Mouse (Mus musculus) liver, embryonic 12.5 days (tissue): ENCODE results near the gene Taf12. TPM values are rescaled to one million over a fixed set of nuclear protein-coding genes. Genes with fewer than 3 reads are reported as not detected.

Experiments used
- ATAC-seq: fragments of 200-750 bp; cut with Nextera tagmentation; 2 replicates; pipeline ENCODE4 v1.8.0; 2017; ENCODE audit warnings: moderate number of reproducible peaks, mild to moderate bottlenecking, moderate library complexity
- H3K27ac ChIP-seq: fragments of 300-500 bp; sonication (generic); 2 replicates; pipeline ENCODE4 v1.5.1; 2016; ENCODE audit warnings: mild to moderate bottlenecking
- H3K27me3 ChIP-seq: fragments of 300-500 bp; sonication (generic); replicated peaks from 2 replicates; pipeline ENCODE4 v1.6.1; 2016; ENCODE audit warnings: mild to moderate bottlenecking, moderate library complexity
- H3K36me3 ChIP-seq: fragments of 300-500 bp; sonication (generic); 2 replicates; pipeline ENCODE4 v1.6.1; 2016; ENCODE audit warnings: mild to moderate bottlenecking, moderate library complexity
- H3K4me1 ChIP-seq: fragments of 300-500 bp; sonication (generic); 2 replicates; pipeline ENCODE4 v1.6.1; 2016
- H3K4me2 ChIP-seq: fragments of 300-500 bp; sonication (generic); 2 replicates; pipeline ENCODE4 v1.6.1; 2016; ENCODE audit warnings: mild to moderate bottlenecking, moderate library complexity
- H3K4me3 ChIP-seq: fragments of 300-500 bp; sonication (generic); 2 replicates; pipeline ENCODE4 v1.5.1; 2016; ENCODE audit warnings: mild to moderate bottlenecking, moderate library complexity
- H3K9ac ChIP-seq: fragments of 300-500 bp; sonication (generic); 2 replicates; pipeline ENCODE4 v1.6.1; 2016; ENCODE audit warnings: mild to moderate bottlenecking, moderate library complexity
- H3K9me3 ChIP-seq: fragments of 300-500 bp; sonication (generic); replicated peaks from 2 replicates; pipeline ENCODE4 v1.6.1; 2016; ENCODE audit warnings: mild to moderate bottlenecking, moderate library complexity
- WGBS: fragments of 180-500 bp; shearing (Covaris S2); methylation state at CpG from one replicate; pipeline ENCODE4 v1.1.7; 2016; ENCODE audit not compliant: insufficient replicate concordance; 5-methylcytosine and 5-hydroxymethylcytosine counted together
- polyA plus RNA-seq: library from polyadenylated mRNA; unstranded; fragments of >200 nt; fragmentation: Nextera tagmentation; extraction: Ambion mirVana; gene quantifications from 2 replicates; pipeline ENCODE4 v1.2.1, GENCODE M21; 2016

Taf12 gene
- polyA plus RNA-seq, 1 experiment from 2014 or later, result 61.7 TPM

- no peaks in the 10 kb centered on the region for H3K9me3 ChIP-seq
These were observed 54.3 kb downstream of the Taf12 start for GRCm38 (mm10) chr4:132328391-132328982.

GRCm38 (mm10) chr4:132329115-132329834, 55.1 kb downstream of the Taf12 start, which contains the start of gene Trnau1ap:
Trnau1ap (minus strand) TSS chr4:132329538.
- H3K36me3 ChIP-seq, result peaks cover 58% of the 10 kb centered on the region
- peak within 1 kb of the TSS; percentile 93 for H3K27ac ChIP-seq
- no peaks in the 10 kb centered on the region for H3K27me3 ChIP-seq
- peak within 1 kb of the TSS; percentile 75 for H3K4me3 ChIP-seq
- H3K9ac ChIP-seq, result peak within 1 kb of the TSS; percentile 87
- H3K9me3 ChIP-seq, result no peaks in the 10 kb centered on the region
- peak; percentile 96 for ATAC-seq
- WGBS, result 1% methylated on average over 52 of the region's 52 CpGs
- peak within 1 kb of the TSS; percentile 96 for H3K4me2 ChIP-seq
- H3K4me1 ChIP-seq, result peaks cover 24% of the 10 kb centered on the region

More at GRCm38 (mm10) chr4:132328391-132328982, 54.3 kb downstream of the Taf12 start:
- Histone ChIP-seq H3K4me2 (peak overlapping the region; percentile 96), H3K27ac (peak overlapping the region; percentile 93), H3K4me1 (peaks cover 24% of the 10 kb centered on the region), H3K9ac (peak overlapping the region; percentile 87), H3K36me3 (peaks cover 58% of the 10 kb centered on the region), H3K4me3 (peak overlapping the region; percentile 75), H3K27me3 (no peaks in the 10 kb centered on the region)
- ATAC-seq, result no peak
- WGBS, result 43% methylated on average over 14 of the region's 14 CpGs

- Histone ChIP-seq H3K9ac (peak overlapping the region; percentile 87), H3K27me3 (no peaks in the 10 kb centered on the region), H3K36me3 (peaks cover 58% of the 10 kb centered on the region), H3K4me2 (peak overlapping the region; percentile 96), H3K9me3 (no peaks in the 10 kb centered on the region), H3K27ac (peak overlapping the region; percentile 93; the same call in 1 of the 2 replicates), H3K4me1 (peaks cover 24% of the 10 kb centered on the region), H3K4me3 (peak overlapping the region; percentile 75)
- 18% methylated on average over 10 of the region's 10 CpGs for WGBS
- ATAC-seq, result no peak
These were observed 55.7 kb downstream of the Taf12 start for GRCm38 (mm10) chr4:132329835-132330354.

- no peak overlapping the region for H3K27ac ChIP-seq
- WGBS, result 82% methylated on average over 3 of the region's 3 CpGs
- peaks cover 67% of the 10 kb centered on the region for H3K36me3 ChIP-seq
- no peaks in the 10 kb centered on the region for H3K27me3 ChIP-seq
- H3K4me3 ChIP-seq, result no peak overlapping the region
- no peak overlapping the region for H3K9ac ChIP-seq
- ATAC-seq, result no peak
- no peak overlapping the region for H3K4me2 ChIP-seq
- H3K9me3 ChIP-seq, result no peaks in the 10 kb centered on the region
- peaks cover 33% of the 10 kb centered on the region for H3K4me1 ChIP-seq
These were observed 57.8 kb downstream of the Taf12 start for GRCm38 (mm10) chr4:132331960-132332359.

- 77% methylated on average over 6 of the region's 6 CpGs for WGBS
- ATAC-seq, result no peak
- peaks cover 29% of the 10 kb centered on the region for H3K4me1 ChIP-seq
- no peak overlapping the region for H3K4me2 ChIP-seq
- H3K27ac ChIP-seq, result peak overlapping the region; percentile 36; the same call in 1 of the 2 replicates
- no peak overlapping the region for H3K9ac ChIP-seq
- no peaks in the 10 kb centered on the region for H3K9me3 ChIP-seq
- no peak overlapping the region for H3K4me3 ChIP-seq
- H3K27me3 ChIP-seq, result no peaks in the 10 kb centered on the region
- H3K36me3 ChIP-seq, result peaks cover 73% of the 10 kb centered on the region
These were observed 58.7 kb downstream of the Taf12 start for GRCm38 (mm10) chr4:132332880-132333279.

GRCm38 (mm10) chr4:132338943-132339342, 64.8 kb downstream of the Taf12 start:
- WGBS, result 93% methylated on average over 13 of the region's 13 CpGs
- Histone ChIP-seq H3K4me2 (no peak overlapping the region), H3K27ac (no peak overlapping the region), H3K36me3 (peaks cover 90% of the 10 kb centered on the region), H3K27me3 (no peaks in the 10 kb centered on the region), H3K9ac (no peak overlapping the region), H3K4me1 (peaks cover 43% of the 10 kb centered on the region), H3K4me3 (no peak overlapping the region), H3K9me3 (no peaks in the 10 kb centered on the region)
- ATAC-seq, result no peak

- peaks cover 65% of the 10 kb centered on the region for H3K36me3 ChIP-seq
- no peak overlapping the region; the same call in 1 of the 2 replicates for H3K9ac ChIP-seq
- H3K9me3 ChIP-seq, result no peaks in the 10 kb centered on the region
- H3K4me3 ChIP-seq, result no peak overlapping the region
- 0 out of 2 replicates have a peak overlapping the region, but pooled peaks have one; percentile 4 for H3K4me2 ChIP-seq
- H3K4me1 ChIP-seq, result peaks cover 51% of the 10 kb centered on the region
- WGBS, result 84% methylated on average over 3 of the region's 3 CpGs
- no peak overlapping the region for H3K27ac ChIP-seq
- H3K27me3 ChIP-seq, result no peaks in the 10 kb centered on the region
- no peak for ATAC-seq
These were observed 67.3 kb downstream of the Taf12 start for GRCm38 (mm10) chr4:132341451-132341850.

- peak overlapping the region; percentile 88 for H3K27ac ChIP-seq
- H3K4me1 ChIP-seq, result peaks cover 53% of the 10 kb centered on the region
- peak overlapping the region; percentile 91 for H3K4me3 ChIP-seq
- ATAC-seq, result peak; percentile 52
- H3K27me3 ChIP-seq, result no peaks in the 10 kb centered on the region
- H3K9me3 ChIP-seq, result no peaks in the 10 kb centered on the region
- WGBS, result 3% methylated on average over 13 of the region's 13 CpGs
- peaks cover 36% of the 10 kb centered on the region for H3K36me3 ChIP-seq
- H3K4me2 ChIP-seq, result peak overlapping the region; percentile 95
- H3K9ac ChIP-seq, result peak overlapping the region; percentile 93
These were observed 70.4 kb downstream of the Taf12 start for GRCm38 (mm10) chr4:132344403-132345134.

Other genes with a start within 250 kb of the Taf12 start
- 0.42 and 0.45 TPM in 2 replicates for gene Gm10300, start 199.7 kb upstream of the Taf12 start, polyA plus RNA-seq
- gene Epb41, start 199.1 kb upstream of the Taf12 start, polyA plus RNA-seq, result 177 and 187 TPM in 2 replicates
- 0.24 and 0.39 TPM in 2 replicates for gene Oprd1, start 129.9 kb upstream of the Taf12 start, polyA plus RNA-seq
- 53.1 TPM in 2 replicates for gene Ythdf2, start 62.1 kb upstream of the Taf12 start, polyA plus RNA-seq
- gene Gmeb1, start 12.8 kb upstream of the Taf12 start, polyA plus RNA-seq, result 19.1 and 19.5 TPM in 2 replicates
- gene Rab42, start 29.0 kb downstream of the Taf12 start, polyA plus RNA-seq, result 0.61 and 1.0 TPM in 2 replicates
- 48.2 and 50.8 TPM in 2 replicates for gene Trnau1ap, start 55.2 kb downstream of the Taf12 start, polyA plus RNA-seq
- 91.9 and 102 TPM in 2 replicates for gene Rcc1, start 79.2 kb downstream of the Taf12 start, polyA plus RNA-seq
- 14.4 and 14.5 TPM in 2 replicates for gene Phactr4, start 148.1 kb downstream of the Taf12 start, polyA plus RNA-seq
- gene Med18, start 189.5 kb downstream of the Taf12 start, polyA plus RNA-seq, result 19.4 and 21.2 TPM in 2 replicates
- gene Sesn2, start 236.1 kb downstream of the Taf12 start, polyA plus RNA-seq, result 9.3 and 10.6 TPM in 2 replicates